Mouse (Mus musculus) liver, adult 2 months (tissue): ENCODE results near the gene Timm17a.

Source experiments
- CTCF ChIP-seq: fragments of 200-500 bp; IDR thresholded peaks from 2 replicates; pipeline ENCODE4 v1.5.1; 2011; ENCODE audit warnings: low read depth, low read length, control low read depth
- POLR2A ChIP-seq: fragments of 200-500 bp; IDR thresholded peaks from 2 replicates; pipeline ENCODE4 v1.6.1; 2011; ENCODE audit warnings: low read length, control low read depth; ENCODE audit not compliant: insufficient read depth; ENCODE audit errors: extremely low read depth

DNA sequence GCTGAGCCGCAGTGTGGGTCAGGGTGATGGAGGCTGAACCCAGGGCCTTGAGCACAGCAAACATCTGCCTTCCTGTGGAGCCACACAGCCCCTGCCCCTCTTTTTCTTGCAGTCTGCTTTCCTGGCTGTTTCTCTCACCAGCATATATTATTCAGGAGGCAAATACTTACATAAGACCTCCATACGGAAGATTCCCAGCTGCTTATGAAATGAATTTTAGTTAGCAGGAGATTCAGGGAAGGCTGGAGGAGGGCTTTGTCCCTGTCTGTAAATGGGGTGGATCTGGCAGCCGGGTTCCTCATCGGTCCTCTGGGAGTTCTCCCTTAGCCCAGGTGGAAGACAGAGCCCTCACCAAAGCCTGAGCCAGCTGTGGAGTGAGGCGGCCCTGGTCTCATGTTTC is 14.8 kb upstream of the Timm17a start:
- TF ChIP-seq CTCF, result no peak
- no peak for TF ChIP-seq POLR2A
